Mouse (Mus musculus): ENCODE results near the gene Cnga3. TPM values are rescaled to one million over a fixed set of nuclear protein-coding genes. Genes with fewer than 3 reads are reported as not detected.

The Cnga3 gene
- not detected in 2 replicates for polyA plus RNA-seq (2012; rRNA removed)

DNA sequence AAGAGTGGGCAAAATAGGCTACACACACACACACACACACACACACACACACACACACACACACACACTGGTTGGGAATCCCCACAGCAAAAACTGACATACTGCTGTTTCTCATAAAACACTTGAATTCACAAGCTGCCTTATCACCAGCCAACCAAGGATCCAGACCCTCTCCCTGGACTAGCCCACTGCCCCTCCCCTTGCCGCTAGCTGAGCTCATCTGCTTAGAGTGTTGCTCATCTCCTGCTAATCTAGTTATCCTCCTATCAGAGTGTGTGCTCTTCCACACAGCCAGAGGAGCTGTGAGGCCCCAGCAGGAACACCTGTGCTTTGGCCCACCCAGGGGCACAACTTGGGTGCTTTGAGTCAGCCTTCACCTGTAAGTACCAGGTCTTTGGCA lies at the start of gene Cnga3:
Gene Cnga3 (plus strand): TSS at position 291 of the 400 bp plus-strand sequence.

GRCm38 (mm10) chr1:37299540-37300491 lies 85.6 kb downstream of the Cnga3 start, which contains the start of gene Inpp4a:
Gene Inpp4a, plus strand, starts transcription at chr1:37299865.

Other genes starting within 250 kb of the Cnga3 start
- gene Vwa3b, start 187.8 kb upstream of the Cnga3 start, polyA plus RNA-seq (2012; rRNA removed) = 0.16 and 0.20 TPM in 2 replicates
- gene Inpp4a, start 85.4 kb downstream of the Cnga3 start, polyA plus RNA-seq (2012; rRNA removed) = 4.6 and 5.6 TPM in 2 replicates
- 18.9 and 19.5 TPM in 2 replicates for gene Coa5, start 215.7 kb downstream of the Cnga3 start, polyA plus RNA-seq (2012; rRNA removed)
- 42.8 and 44.0 TPM in 2 replicates for gene Unc50, start 215.7 kb downstream of the Cnga3 start, polyA plus RNA-seq (2012; rRNA removed)